Mouse (Mus musculus) kidney, embryonic 14.5 days (tissue): ENCODE results near the gene Hbb-bt. TPM values are rescaled to one million over a fixed set of nuclear protein-coding genes. Genes with fewer than 3 reads are reported as not detected.
"Not testable (repeated sequence)": the region's sequence is repeated elsewhere in the genome, so short reads cannot be mapped to it uniquely, and the experiment has no call there.

Experiments
- ATAC-seq: fragments of 200-750 bp; cut with Nextera tagmentation; 2 replicates; pipeline ENCODE4 v1.8.0; 2017; ENCODE audit warnings: moderate number of reproducible peaks, mild to moderate bottlenecking, moderate TSS enrichment, moderate library complexity; ENCODE audit not compliant: low FRiP score, low TSS enrichment
- H3K27ac ChIP-seq: fragments of 300-500 bp; sonication (generic); 2 replicates; pipeline ENCODE4 v1.5.1; 2014; ENCODE audit warnings: low read depth, mild to moderate bottlenecking, low read length, moderate library complexity, mixed read lengths
- H3K27me3 ChIP-seq: fragments of 300-500 bp; sonication (generic); 2 replicates; pipeline ENCODE4 v1.6.1; 2014; ENCODE audit warnings: mild to moderate bottlenecking, low read length; ENCODE audit not compliant: control insufficient read depth, insufficient read depth
- H3K36me3 ChIP-seq: fragments of 300-500 bp; sonication (generic); 2 replicates; pipeline ENCODE4 v1.6.1; 2014; ENCODE audit warnings: low read length, mixed read lengths; ENCODE audit not compliant: control insufficient read depth, insufficient read depth
- H3K4me1 ChIP-seq: fragments of 300-500 bp; sonication (generic); 2 replicates; pipeline ENCODE4 v1.6.1; 2014; ENCODE audit warnings: low read length, mixed read lengths; ENCODE audit not compliant: control insufficient read depth, insufficient read depth
- H3K4me2 ChIP-seq: fragments of 300-500 bp; sonication (generic); replicated peaks from 2 replicates; pipeline ENCODE4 v1.6.1; 2014; ENCODE audit warnings: low read depth, mild to moderate bottlenecking, low read length
- H3K4me3 ChIP-seq: fragments of 300-500 bp; sonication (generic); 2 replicates; pipeline ENCODE4 v1.5.1; 2014; ENCODE audit warnings: mild to moderate bottlenecking, low read length
- H3K9ac ChIP-seq: fragments of 300-500 bp; sonication (generic); 2 replicates; pipeline ENCODE4 v1.6.1; 2014; ENCODE audit warnings: low read depth, mild to moderate bottlenecking, low read length, moderate library complexity
- H3K9me3 ChIP-seq: fragments of 300-500 bp; sonication (generic); 2 replicates; pipeline ENCODE4 v1.6.1; 2016; ENCODE audit warnings: low read length; ENCODE audit not compliant: control insufficient read depth
- whole genome bisulfite sequencing: fragments of 180-500 bp; shearing (Covaris S2); extraction: QIAGEN DNeasy Blood & Tissue Kit; methylation state at CpG from one replicate; pipeline ENCODE4 v1.1.7; 2014; 5-methylcytosine and 5-hydroxymethylcytosine counted together
- polyA plus RNA-seq: library from polyadenylated mRNA; unstranded; fragments of >200 nt; fragmentation: Nextera tagmentation; extraction: Ambion mirVana; gene quantifications from 2 replicates; pipeline ENCODE4 v1.2.1, GENCODE M21; 2014

Gene Hbb-bt
- polyA plus RNA-seq, 1 experiment from 2014 or later: 1,788 TPM

DNA sequence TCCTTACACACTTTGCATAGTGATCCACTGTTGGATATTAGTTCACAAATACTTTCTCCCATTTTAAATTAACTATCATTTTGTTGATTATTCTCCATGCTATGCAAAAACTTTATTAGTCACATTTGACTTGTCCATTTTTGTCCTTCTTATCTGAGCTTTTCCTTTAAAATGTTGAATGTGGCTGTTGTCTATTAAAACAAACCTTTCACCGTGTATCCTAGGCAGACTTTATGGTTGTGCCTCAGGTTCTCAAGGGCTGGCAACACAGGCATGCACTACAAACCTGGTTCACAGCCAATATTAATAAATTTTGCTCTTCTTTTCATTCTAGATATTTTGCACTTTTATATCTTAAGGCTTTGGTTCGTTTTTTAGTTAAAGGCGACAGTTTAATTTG is 3.0 kb downstream of the Hbb-bt start:
- WGBS: 76% methylated on average over 3 of the region's 3 CpGs
- ATAC-seq: no peak
- Histone ChIP-seq H3K4me3 (no peak overlapping the region), H3K9me3 (no peaks in the 10 kb centered on the region), H3K4me1 (no peaks in the 10 kb centered on the region), H3K27me3 (no peaks in the 10 kb centered on the region), H3K27ac (no peak overlapping the region), H3K4me2 (no peak overlapping the region), H3K36me3 (no peaks in the 10 kb centered on the region), H3K9ac (no peak overlapping the region)

- no peaks in the 10 kb centered on the region for H3K27me3 ChIP-seq
- WGBS: 69% methylated on average over 1 of the region's 1 CpGs
- no peak overlapping the region for H3K9ac ChIP-seq
- H3K36me3 ChIP-seq: no peaks in the 10 kb centered on the region
- H3K4me2 ChIP-seq: no peak overlapping the region
- H3K27ac ChIP-seq: no peak overlapping the region
- H3K4me1 ChIP-seq: no peaks in the 10 kb centered on the region
- no peaks in the 10 kb centered on the region for H3K9me3 ChIP-seq
- ATAC-seq: no peak
- H3K4me3 ChIP-seq: no peak overlapping the region
These were observed 3.5 kb downstream of the Hbb-bt start for GRCm38 (mm10) chr7:103810296-103810695.

DNA sequence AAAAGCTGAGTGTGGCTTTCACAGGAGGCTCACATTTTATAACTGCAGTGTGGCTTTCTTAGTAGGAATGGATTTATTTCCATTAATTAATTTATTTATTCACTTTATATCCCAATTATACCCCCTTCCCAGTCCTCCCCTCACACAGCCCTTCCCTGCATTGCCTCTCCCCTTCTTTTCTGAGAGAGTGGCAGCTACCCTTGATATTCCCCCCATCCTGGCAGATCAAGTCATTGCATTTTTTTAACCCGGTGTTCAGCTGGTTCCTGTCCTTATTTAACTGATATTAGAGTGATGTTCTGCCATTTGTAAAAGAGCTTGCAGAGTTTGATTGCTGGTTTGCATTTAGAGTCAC is 4.0 kb downstream of the Hbb-bt start:
- no peaks in the 10 kb centered on the region for H3K4me1 ChIP-seq
- WGBS: 68% methylated on average over 1 of the region's 1 CpGs
- H3K27ac ChIP-seq: no peak overlapping the region
- no peaks in the 10 kb centered on the region for H3K9me3 ChIP-seq
- no peak for ATAC-seq
- no peak overlapping the region for H3K4me3 ChIP-seq
- no peaks in the 10 kb centered on the region for H3K27me3 ChIP-seq
- H3K36me3 ChIP-seq: no peaks in the 10 kb centered on the region
- no peak overlapping the region for H3K9ac ChIP-seq
- no peak overlapping the region for H3K4me2 ChIP-seq

GRCm38 (mm10) chr7:103808971-103809800 is 4.6 kb downstream of the Hbb-bt start:
- Histone ChIP-seq H3K4me3 (no peak overlapping the region), H3K9me3 (no peaks in the 10 kb centered on the region), H3K9ac (no peak overlapping the region), H3K27ac (no peak overlapping the region), H3K36me3 (no peaks in the 10 kb centered on the region), H3K4me1 (no peaks in the 10 kb centered on the region), H3K27me3 (no peaks in the 10 kb centered on the region), H3K4me2 (no peak overlapping the region)
- 65% methylated on average over 5 of the region's 5 CpGs for WGBS
- ATAC-seq: no peak

DNA sequence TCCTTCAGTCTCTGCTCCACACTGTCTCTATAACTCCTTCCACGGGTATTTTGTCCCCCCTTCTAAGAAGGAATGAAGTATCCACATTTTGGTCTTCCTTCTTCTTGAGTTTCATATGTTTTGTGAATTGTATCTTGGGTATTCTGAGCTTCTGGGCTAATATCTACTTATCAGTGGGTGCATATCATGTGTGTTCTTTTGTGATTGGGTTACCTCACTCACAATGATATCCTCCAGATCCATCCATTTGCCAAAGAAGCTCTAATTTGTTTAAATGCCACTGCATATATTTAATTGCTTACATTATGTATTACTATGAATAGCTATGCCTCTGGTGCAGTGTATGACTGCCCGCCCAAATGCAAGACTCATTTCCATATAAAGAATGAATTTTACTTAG is 5.7 kb downstream of the Hbb-bt start:
- H3K9me3 ChIP-seq, ATAC-seq, H3K4me2 ChIP-seq, H3K27me3 ChIP-seq, H3K27ac ChIP-seq, H3K4me3 ChIP-seq, H3K9ac ChIP-seq, H3K4me1 ChIP-seq, H3K36me3 ChIP-seq: not testable (repeated sequence)
- 68% methylated on average over 2 of the region's 2 CpGs for WGBS

DNA sequence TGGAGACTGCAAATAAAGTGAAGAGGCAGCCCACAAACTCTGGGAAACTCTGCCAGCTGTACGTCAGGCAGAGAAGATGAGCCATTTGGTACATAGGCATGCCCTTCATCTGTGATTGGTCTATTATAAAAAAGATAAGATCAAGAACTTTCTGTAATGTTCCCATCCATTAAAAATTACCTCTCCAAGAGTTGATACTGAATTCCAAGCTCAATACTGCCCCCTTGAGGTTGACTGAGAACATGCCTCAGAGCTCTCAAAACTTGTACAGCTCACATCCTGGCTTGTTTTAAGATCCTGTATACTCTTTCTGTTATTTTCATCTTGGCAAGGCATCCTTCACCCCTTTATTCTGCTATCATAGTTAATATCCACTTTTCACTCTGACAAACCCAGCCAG is 6.9 kb downstream of the Hbb-bt start:
- Histone ChIP-seq H3K27ac (no peak overlapping the region), H3K9me3 (no peaks in the 10 kb centered on the region), H3K9ac (no peak overlapping the region), H3K36me3 (no peaks in the 10 kb centered on the region), H3K4me2 (no peak overlapping the region), H3K4me3 (no peak overlapping the region), H3K4me1 (no peaks in the 10 kb centered on the region), H3K27me3 (no peaks in the 10 kb centered on the region)
- ATAC-seq: no peak
- WGBS: 67% methylated on average over 1 of the region's 1 CpGs

DNA sequence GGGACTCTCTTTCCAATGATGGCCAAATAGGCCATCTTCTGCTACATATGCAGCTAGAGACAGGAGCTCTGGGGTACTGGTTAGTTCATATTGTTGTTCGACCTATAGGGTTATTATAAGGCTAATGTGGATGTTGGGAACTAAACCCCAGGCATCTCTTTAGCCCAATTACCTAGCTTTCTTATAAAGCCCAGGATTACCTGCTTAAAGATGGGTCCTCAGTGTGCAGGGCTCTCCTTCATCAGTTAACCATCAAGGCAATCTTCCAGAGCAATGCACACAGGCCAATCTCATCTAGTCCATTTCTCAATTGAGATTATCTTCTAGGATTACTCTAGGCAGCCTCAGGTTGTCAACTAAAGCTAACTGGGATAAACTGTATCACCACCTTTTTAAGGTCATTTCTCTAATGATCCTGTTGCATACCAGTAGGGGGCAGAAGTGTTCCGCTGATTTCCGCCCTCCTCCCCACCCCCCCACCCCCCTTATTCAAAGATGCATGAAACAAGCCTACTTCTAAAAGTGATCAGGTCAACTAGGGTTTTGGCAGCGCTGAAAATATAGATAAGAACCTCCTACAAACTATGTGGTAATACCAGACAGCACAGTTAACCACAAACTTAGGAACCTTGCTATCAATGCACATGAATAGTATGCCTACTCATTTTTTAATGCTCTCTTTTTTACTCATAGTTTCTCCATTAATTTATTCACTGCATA is 21.0 kb downstream of the Hbb-bt start:
- no peaks in the 10 kb centered on the region for H3K27me3 ChIP-seq
- WGBS: 29% methylated on average over 4 of the region's 4 CpGs
- ATAC-seq: no peak
- H3K9ac ChIP-seq: no peak overlapping the region
- no peaks in the 10 kb centered on the region for H3K4me1 ChIP-seq
- no peak overlapping the region for H3K4me2 ChIP-seq
- no peaks in the 10 kb centered on the region for H3K36me3 ChIP-seq
- H3K9me3 ChIP-seq: no peaks in the 10 kb centered on the region
- no peak overlapping the region for H3K4me3 ChIP-seq
- H3K27ac ChIP-seq: no peak overlapping the region

DNA sequence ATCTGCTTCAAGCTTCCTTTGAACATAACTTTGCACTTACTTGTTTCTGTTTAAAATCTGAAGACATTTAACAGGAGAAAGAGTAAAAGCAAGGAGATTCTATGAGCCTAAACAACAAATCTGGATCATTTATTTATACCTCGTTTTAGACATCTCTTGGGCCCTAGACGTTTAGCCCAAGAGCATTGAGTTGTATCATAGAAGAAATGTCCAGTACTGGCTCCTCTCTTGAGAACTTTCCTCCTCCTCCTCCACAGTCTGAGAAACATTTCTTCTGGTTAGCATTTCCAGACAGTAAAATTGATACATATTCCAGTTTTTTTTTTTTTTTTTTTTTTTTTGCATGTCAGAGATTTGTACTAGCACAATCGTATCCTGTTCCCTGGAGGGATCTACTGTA is 22.1 kb downstream of the Hbb-bt start, which contains the start of gene Olfr67:
Gene Olfr67, minus strand, starts transcription at position 101 of the 400 bp plus-strand sequence.
- Histone ChIP-seq H3K27ac (no peak within 1 kb of the TSS), H3K4me3 (no peak within 1 kb of the TSS), H3K9ac (no peak within 1 kb of the TSS), H3K4me2 (no peak within 1 kb of the TSS), H3K36me3 (no peaks in the 10 kb centered on the region), H3K9me3 (no peaks in the 10 kb centered on the region), H3K4me1 (no peaks in the 10 kb centered on the region), H3K27me3 (no peaks in the 10 kb centered on the region)
- no peak for ATAC-seq
- 79% methylated on average over 3 of the region's 3 CpGs for WGBS

- Histone ChIP-seq H3K4me3 (no peak within 1 kb of the TSS), H3K36me3 (no peaks in the 10 kb centered on the region), H3K9ac (no peak within 1 kb of the TSS), H3K4me1 (no peaks in the 10 kb centered on the region), H3K9me3 (no peaks in the 10 kb centered on the region), H3K4me2 (no peak within 1 kb of the TSS), H3K27me3 (no peaks in the 10 kb centered on the region), H3K27ac (no peak within 1 kb of the TSS)
- ATAC-seq: no peak
- 78% methylated on average over 3 of the region's 3 CpGs for WGBS
These were observed 34.2 kb downstream of the Hbb-bt start, which contains the start of gene Olfr68 for GRCm38 (mm10) chr7:103779598-103779997. Gene Olfr68, minus strand, starts transcription at chr7:103779698.
